Mouse (Mus musculus) MEL (cell line): ENCODE measurements around the gene March10.

ENCODE experiments used
- CTCF ChIP-seq, 3 experiments: IDR thresholded peaks in 2 of 3; conservative IDR thresholded peaks in 1 of 3; 2 replicates each; pipeline ENCODE4 v1.5.1; 2011 to 2012; ENCODE audit warnings: low read length in 3 of 3, low read depth in 2 of 3, mild to moderate bottlenecking in 2 of 3, improper control_type of control experiment in 1 of 3, inconsistent platforms in 1 of 3, mixed read lengths in 1 of 3, moderate library complexity in 1 of 3; ENCODE audit not compliant: control insufficient read depth in 1 of 3, insufficient read depth in 1 of 3, poor library complexity in 1 of 3, severe bottlenecking in 1 of 3
- EP300 ChIP-seq, 2 experiments: IDR thresholded peaks; 2 replicates each; pipeline ENCODE4 v1.6.1; 2011; ENCODE audit warnings: improper control_type of control experiment in 2 of 2, low read length in 2 of 2, low read depth in 1 of 2, mild to moderate bottlenecking in 1 of 2
- ETS1 ChIP-seq: IDR thresholded peaks from 2 replicates; pipeline ENCODE4 v1.6.1; 2012; ENCODE audit warnings: low read depth, mild to moderate bottlenecking, inconsistent platforms, low read length, improper control_type of control experiment, moderate library complexity
- MXI1 ChIP-seq: IDR thresholded peaks from 2 replicates; pipeline ENCODE4 v1.6.1; 2011; ENCODE audit warnings: mild to moderate bottlenecking, low read depth, low read length, improper control_type of control experiment
- POLR2A ChIP-seq, 2 experiments: IDR thresholded peaks; 2 replicates each; pipeline ENCODE4 v1.6.1; 2011 to 2012; ENCODE audit warnings: low read length in 2 of 2, mild to moderate bottlenecking in 2 of 2, control low read depth in 1 of 2, improper control_type of control experiment in 1 of 2, low read depth in 1 of 2, moderate library complexity in 1 of 2; ENCODE audit not compliant: control insufficient read depth in 1 of 2, insufficient read depth in 1 of 2, poor library complexity in 1 of 2
- RCOR1 ChIP-seq: IDR thresholded peaks from 2 replicates; pipeline ENCODE4 v1.6.1; 2012; ENCODE audit warnings: low read depth, mild to moderate bottlenecking, inconsistent platforms, low read length, improper control_type of control experiment
- ZNF384 ChIP-seq: IDR thresholded peaks from 2 replicates; pipeline ENCODE4 v1.6.1; 2012; ENCODE audit warnings: low read depth, mild to moderate bottlenecking, inconsistent platforms, low read length, improper control_type of control experiment

GRCm38 (mm10) chr11:105473716-105474351, 17.3 kb upstream of the March10 start:
- TF ChIP-seq MXI1 (no peak), RCOR1 (no peak), POLR2A (IDR thresholded peaks at IDR 0.05; ENCODE audit: control insufficient read depth in 1 of 2, insufficient read depth in 1 of 2, low read depth in 1 of 2, low read length in 2 of 2, poor library complexity in 1 of 2) (no peak), ZNF384 (no peak), EP300 (IDR thresholded peaks at IDR 0.05; ENCODE audit: low read depth in 1 of 2, low read length in 2 of 2) (no peak), ETS1 (no peak), CTCF (IDR thresholded peaks at IDR 0.05 in 2 of 3, conservative IDR thresholded peaks at IDR 0.05 in 1 of 3; ENCODE audit: control insufficient read depth in 1 of 3, insufficient read depth in 1 of 3, low read depth in 2 of 3, low read length in 3 of 3, poor library complexity in 1 of 3, severe bottlenecking in 1 of 3) (no peak)
